Mouse (Mus musculus): Measurements from ENCODE around the gene Uba52. TPM values are rescaled to one million over a fixed set of nuclear protein-coding genes. Genes with fewer than 3 reads are reported as not detected.
A peak's percentile ranks its signal among the peaks of the same experiment; 100 is the strongest.

Gene Uba52
- total and polyA plus RNA-seq, 2 experiments from 2014 or later, result 887 to 1,011 TPM

DNA sequence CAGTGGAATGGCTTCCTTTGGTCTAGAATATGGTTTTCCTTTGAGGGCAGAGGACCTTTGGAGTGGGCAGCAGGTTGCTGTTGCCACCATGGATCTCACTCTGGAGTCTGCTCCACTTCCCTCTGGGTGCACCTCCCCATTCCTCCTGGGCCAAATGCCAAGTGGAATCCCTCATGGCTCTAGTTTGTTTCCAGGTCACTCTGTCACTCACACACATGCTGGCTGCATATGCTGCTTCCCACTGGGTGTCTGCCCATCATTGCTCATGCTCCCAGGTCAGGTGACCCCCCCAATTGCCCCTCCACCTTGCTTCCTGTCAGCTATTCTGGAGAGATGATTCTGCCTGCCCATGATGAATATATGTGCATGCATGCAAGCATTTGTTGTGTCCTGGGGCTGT, 43.1 kb upstream of the Uba52 start:
- ATAC-seq (ENCODE audit: insufficient read depth, low read depth) (peak; percentile 36), DNase-seq (ENCODE audit: low spot score) (peak; percentile 63)
- no peak overlapping the region for H3K4me2 ChIP-seq (ENCODE audit: low read depth, low read length)
- H3K36me3 ChIP-seq (replicated peaks; ENCODE audit: control insufficient read depth, insufficient read depth, low read length), result no peaks in the 10 kb centered on the region
- H3K9ac ChIP-seq (replicated peaks; ENCODE audit: low read depth, low read length), result no peak overlapping the region
- H3K27ac ChIP-seq (ENCODE audit: low read depth), result peak overlapping the region; percentile 87
- H3K4me3 ChIP-seq (ENCODE audit: low read depth, low read length), result no peak overlapping the region
- TF ChIP-seq CTCF (IDR thresholded peaks at IDR 0.05; ENCODE audit: low read depth) (no peak), EP300 (IDR thresholded peaks at IDR 0.05; ENCODE audit: low read depth) (0 out of 2 replicates have a peak, but pooled peaks have one; percentile 48)
- peaks cover 72% of the 10 kb centered on the region for H3K4me1 ChIP-seq (ENCODE audit: control insufficient read depth, insufficient read depth)
- no peaks in the 10 kb centered on the region for H3K27me3 ChIP-seq (ENCODE audit: control insufficient read depth, insufficient read depth, low read length)
- no peaks in the 10 kb centered on the region for H3K9me3 ChIP-seq (replicated peaks; ENCODE audit: control insufficient read depth, low read length)

GRCm38 (mm10) chr8:70552836-70553235, 42.2 kb upstream of the Uba52 start:
- Histone ChIP-seq H3K9ac (replicated peaks; ENCODE audit: low read depth, low read length) (no peak overlapping the region), H3K27ac (ENCODE audit: low read depth) (peak overlapping the region; percentile 87), H3K4me1 (ENCODE audit: control insufficient read depth, insufficient read depth) (peaks cover 72% of the 10 kb centered on the region), H3K27me3 (ENCODE audit: control insufficient read depth, insufficient read depth, low read length) (no peaks in the 10 kb centered on the region), H3K4me2 (ENCODE audit: low read depth, low read length) (no peak overlapping the region), H3K9me3 (replicated peaks; ENCODE audit: control insufficient read depth, low read length) (no peaks in the 10 kb centered on the region), H3K36me3 (replicated peaks; ENCODE audit: control insufficient read depth, insufficient read depth, low read length) (no peaks in the 10 kb centered on the region), H3K4me3 (ENCODE audit: low read depth, low read length) (no peak overlapping the region)
- TF ChIP-seq EP300 (IDR thresholded peaks at IDR 0.05; ENCODE audit: low read depth), result no peak
- TF ChIP-seq CTCF (IDR thresholded peaks at IDR 0.05; ENCODE audit: low read depth), result no peak
- 0% methylated on average over 1 of the region's 1 CpGs for WGBS
- DNase-seq (ENCODE audit: low spot score) (peak; percentile 80), ATAC-seq (ENCODE audit: insufficient read depth, low read depth) (peak; percentile 65)

DNA sequence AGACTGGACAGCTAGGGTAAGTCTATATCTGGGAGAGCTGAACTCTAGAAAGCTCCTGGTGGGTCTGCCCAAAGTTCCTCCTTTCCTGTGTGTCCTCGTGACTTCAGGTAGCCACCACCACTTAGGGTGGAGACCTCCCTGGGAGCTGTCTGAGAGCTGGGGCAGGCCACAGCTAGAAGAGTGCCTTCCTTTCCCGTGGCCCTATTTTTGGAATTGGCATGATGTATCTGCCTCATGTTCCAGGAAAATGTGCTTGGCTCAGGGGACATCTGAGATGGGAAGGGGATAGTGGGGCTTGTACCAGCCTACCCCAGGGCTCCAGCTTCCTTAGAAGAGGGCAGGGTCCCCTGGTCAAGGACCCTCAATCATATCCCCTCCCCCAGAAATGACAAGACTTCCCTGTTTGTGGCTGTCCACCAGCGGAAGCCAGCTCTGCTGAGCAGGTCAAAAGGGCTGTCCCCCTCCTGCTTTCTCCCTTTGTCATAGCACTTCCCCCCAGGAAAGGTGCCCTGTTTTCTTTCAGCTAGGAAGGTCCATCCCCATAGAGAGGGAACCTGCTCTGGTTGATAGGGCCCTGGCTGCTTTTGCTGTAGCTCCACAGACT, 41.1 kb upstream of the Uba52 start:
- no peak overlapping the region for H3K4me3 ChIP-seq (ENCODE audit: low read depth, low read length)
- peak overlapping the region; percentile 87 for H3K27ac ChIP-seq (ENCODE audit: low read depth)
- ATAC-seq (ENCODE audit: insufficient read depth, low read depth), result peak; percentile 44
- 15% methylated on average over 3 of the region's 3 CpGs for WGBS
- H3K36me3 ChIP-seq (replicated peaks; ENCODE audit: control insufficient read depth, insufficient read depth, low read length), result no peaks in the 10 kb centered on the region
- H3K4me2 ChIP-seq (ENCODE audit: low read depth, low read length), result peak overlapping the region; percentile 11; the same call in 1 of the 2 replicates
- H3K9ac ChIP-seq (replicated peaks; ENCODE audit: low read depth, low read length), result peak overlapping the region; percentile 33; the same call in 1 of the 2 replicates
- no peaks in the 10 kb centered on the region for H3K9me3 ChIP-seq (replicated peaks; ENCODE audit: control insufficient read depth, low read length)
- H3K4me1 ChIP-seq (ENCODE audit: control insufficient read depth, insufficient read depth), result peaks cover 72% of the 10 kb centered on the region
- no peaks in the 10 kb centered on the region for H3K27me3 ChIP-seq (ENCODE audit: control insufficient read depth, insufficient read depth, low read length)
- no peak for DNase-seq (ENCODE audit: low spot score)
- no peak for TF ChIP-seq CTCF (IDR thresholded peaks at IDR 0.05; ENCODE audit: low read depth)
- 0 out of 2 replicates have a peak, but pooled peaks have one; percentile 61 for TF ChIP-seq EP300 (IDR thresholded peaks at IDR 0.05; ENCODE audit: low read depth)

DNA sequence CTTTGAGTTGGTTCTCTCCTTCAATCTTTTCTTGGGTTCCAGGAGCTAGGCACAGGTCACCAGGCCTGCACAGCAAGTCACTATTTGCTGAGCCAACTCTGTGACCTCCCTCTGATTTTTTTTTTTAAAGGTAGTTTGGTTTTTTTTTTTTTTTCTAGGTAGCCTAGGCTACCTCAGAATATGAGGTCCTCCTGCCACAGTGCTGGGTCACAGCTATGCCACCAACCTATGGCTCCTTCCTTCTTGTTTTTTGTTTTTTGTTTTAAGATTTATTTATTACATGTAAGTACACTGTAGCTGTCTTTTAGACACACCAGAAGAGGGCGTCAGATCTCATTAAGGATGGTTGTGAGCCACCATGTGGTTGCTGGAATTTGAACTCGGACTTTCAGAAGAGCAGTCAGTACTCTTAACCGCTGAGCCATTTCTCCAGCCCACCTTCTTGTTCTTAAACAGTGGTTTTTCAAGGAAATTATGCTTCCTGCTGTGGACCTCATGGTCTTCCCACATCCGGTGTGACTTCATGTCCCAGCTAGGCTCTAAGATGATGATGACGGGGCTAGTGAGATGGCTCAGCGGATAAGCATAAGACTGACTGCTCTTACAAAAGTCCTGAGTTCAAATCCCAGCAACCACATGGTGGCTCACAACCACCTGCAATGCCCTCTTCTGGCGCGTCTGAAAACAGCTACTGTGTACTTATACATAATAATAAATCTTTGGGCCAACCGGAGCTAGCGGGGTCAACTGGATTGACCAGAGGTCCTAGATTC, 39.0 kb upstream of the Uba52 start:
- no peak overlapping the region for H3K9ac ChIP-seq (replicated peaks; ENCODE audit: low read depth, low read length)
- DNase-seq (ENCODE audit: low spot score), result no peak
- no peak overlapping the region for H3K27ac ChIP-seq (ENCODE audit: low read depth)
- H3K36me3 ChIP-seq (replicated peaks; ENCODE audit: control insufficient read depth, insufficient read depth, low read length), result no peaks in the 10 kb centered on the region
- no peak for ATAC-seq (ENCODE audit: insufficient read depth, low read depth)
- H3K4me2 ChIP-seq (ENCODE audit: low read depth, low read length), result no peak overlapping the region
- H3K9me3 ChIP-seq (replicated peaks; ENCODE audit: control insufficient read depth, low read length), result no peaks in the 10 kb centered on the region
- H3K4me1 ChIP-seq (ENCODE audit: control insufficient read depth, insufficient read depth), result peaks cover 59% of the 10 kb centered on the region
- WGBS, result 88% methylated on average over 10 of the region's 10 CpGs
- no peak overlapping the region for H3K4me3 ChIP-seq (ENCODE audit: low read depth, low read length)
- no peak for TF ChIP-seq EP300 (IDR thresholded peaks at IDR 0.05; ENCODE audit: low read depth)
- no peak; the same call in 1 of the 2 replicates for TF ChIP-seq CTCF (IDR thresholded peaks at IDR 0.05; ENCODE audit: low read depth)
- H3K27me3 ChIP-seq (ENCODE audit: control insufficient read depth, insufficient read depth, low read length), result no peaks in the 10 kb centered on the region

GRCm38 (mm10) chr8:70547762-70548161, 37.2 kb upstream of the Uba52 start:
- no peak overlapping the region for H3K4me3 ChIP-seq (ENCODE audit: low read depth, low read length)
- no peak overlapping the region for H3K4me2 ChIP-seq (ENCODE audit: low read depth, low read length)
- H3K27me3 ChIP-seq (ENCODE audit: control insufficient read depth, insufficient read depth, low read length), result no peaks in the 10 kb centered on the region
- TF ChIP-seq CTCF (IDR thresholded peaks at IDR 0.05; ENCODE audit: low read depth) (no peak), EP300 (IDR thresholded peaks at IDR 0.05; ENCODE audit: low read depth) (no peak)
- H3K4me1 ChIP-seq (ENCODE audit: control insufficient read depth, insufficient read depth), result peaks cover 41% of the 10 kb centered on the region
- no peaks in the 10 kb centered on the region for H3K9me3 ChIP-seq (replicated peaks; ENCODE audit: control insufficient read depth, low read length)
- 81% methylated on average over 6 of the region's 6 CpGs for WGBS
- H3K27ac ChIP-seq (ENCODE audit: low read depth), result peak overlapping the region; percentile 66; the same call in 1 of the 2 replicates
- ATAC-seq (ENCODE audit: insufficient read depth, low read depth) (no peak), DNase-seq (ENCODE audit: low spot score) (no peak)
- no peak overlapping the region for H3K9ac ChIP-seq (replicated peaks; ENCODE audit: low read depth, low read length)
- H3K36me3 ChIP-seq (replicated peaks; ENCODE audit: control insufficient read depth, insufficient read depth, low read length), result no peaks in the 10 kb centered on the region

All from heart, postnatal 0 days (tissue).